Mouse (Mus musculus): ENCODE measurements around the gene Baz2b.

DNA sequence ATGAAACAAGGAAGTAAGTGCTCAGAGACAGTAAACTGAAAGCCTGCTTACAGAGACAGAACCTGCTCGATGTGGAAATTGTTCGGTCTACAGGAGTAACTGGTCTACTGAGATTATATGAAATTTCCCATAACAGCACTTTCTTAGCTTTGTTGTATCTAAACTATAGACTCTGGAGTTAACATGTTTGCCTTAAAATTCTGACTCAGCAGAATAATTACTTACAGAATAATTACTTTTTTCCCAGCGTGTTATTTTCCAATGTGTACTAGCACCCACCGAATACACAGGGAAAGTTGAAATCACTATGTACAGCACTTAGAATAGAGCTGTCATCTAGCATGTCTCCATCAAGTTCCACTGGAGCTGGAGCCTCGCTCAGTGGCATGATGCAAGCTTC, 233.0 kb downstream of the Baz2b start:
- no peak for TF ChIP-seq EP300 (IDR thresholded peaks at IDR 0.05; ENCODE audit: low read depth)
- TF ChIP-seq CTCF (IDR thresholded peaks at IDR 0.05; ENCODE audit: low read depth), result no peak

All from liver, postnatal 0 days (tissue).